Mouse (Mus musculus) intestine, postnatal 0 days (tissue): ENCODE measurements around the gene Fars2. TPM values are rescaled to one million over a fixed set of nuclear protein-coding genes. Genes with fewer than 3 reads are reported as not detected.

Experiments used
- ATAC-seq: fragments of 200-750 bp; cut with Nextera tagmentation; 2 replicates; pipeline ENCODE4 v1.8.0; 2017; ENCODE audit warnings: mild to moderate bottlenecking, moderate TSS enrichment, moderate library complexity
- H3K27ac ChIP-seq: fragments of 300-500 bp; sonication (generic); 2 replicates; pipeline ENCODE4 v1.5.1; 2014; ENCODE audit warnings: mild to moderate bottlenecking, low read depth, low read length, moderate library complexity
- H3K27me3 ChIP-seq: fragments of 300-500 bp; sonication (generic); replicated peaks from 2 replicates; pipeline ENCODE4 v1.6.1; 2014; ENCODE audit warnings: low read length, mixed read lengths; ENCODE audit not compliant: control insufficient read depth, insufficient read depth
- H3K36me3 ChIP-seq: fragments of 300-500 bp; sonication (generic); 2 replicates; pipeline ENCODE4 v1.6.1; 2014; ENCODE audit warnings: mild to moderate bottlenecking, moderate library complexity; ENCODE audit not compliant: control insufficient read depth, insufficient read depth
- H3K4me1 ChIP-seq: fragments of 300-500 bp; sonication (generic); replicated peaks from 2 replicates; pipeline ENCODE4 v1.6.1; 2014; ENCODE audit warnings: antibody characterized with exemption, low read length, mixed read lengths; ENCODE audit not compliant: control insufficient read depth, insufficient read depth
- H3K4me2 ChIP-seq: fragments of 300-500 bp; sonication (generic); replicated peaks from 2 replicates; pipeline ENCODE4 v1.6.1; 2014; ENCODE audit warnings: low read depth, mild to moderate bottlenecking, moderate library complexity
- H3K4me3 ChIP-seq: fragments of 300-500 bp; sonication (generic); 2 replicates; pipeline ENCODE4 v1.5.1; 2014; ENCODE audit warnings: low read depth, low read length
- H3K9ac ChIP-seq: fragments of 300-500 bp; sonication (generic); 2 replicates; pipeline ENCODE4 v1.6.1; 2014; ENCODE audit warnings: mild to moderate bottlenecking, low read depth, low read length
- H3K9me3 ChIP-seq: fragments of 300-500 bp; sonication (generic); 2 replicates; pipeline ENCODE4 v1.6.1; 2016; ENCODE audit warnings: mixed run types; ENCODE audit not compliant: control insufficient read depth
- CTCF ChIP-seq: sonication (generic); IDR thresholded peaks from 2 replicates; pipeline ENCODE4 v1.5.1; 2016; ENCODE audit warnings: low read depth, mild to moderate bottlenecking, control low read depth, antibody characterized with exemption, moderate library complexity
- WGBS: fragments of 180-500 bp; shearing (Covaris S2); extraction: QIAGEN DNeasy Blood & Tissue Kit; methylation state at CpG from one replicate; pipeline ENCODE4 v1.1.7; 2014; 5-methylcytosine and 5-hydroxymethylcytosine counted together
- polyA plus RNA-seq: library from polyadenylated mRNA; unstranded; fragments of >200 nt; fragmentation: Nextera tagmentation; extraction: Ambion mirVana; gene quantifications from 2 replicates; pipeline ENCODE4 v1.2.1, GENCODE M21; 2015

Fars2 gene
- polyA plus RNA-seq, 1 experiment from 2014 or later = 29.8 TPM

DNA sequence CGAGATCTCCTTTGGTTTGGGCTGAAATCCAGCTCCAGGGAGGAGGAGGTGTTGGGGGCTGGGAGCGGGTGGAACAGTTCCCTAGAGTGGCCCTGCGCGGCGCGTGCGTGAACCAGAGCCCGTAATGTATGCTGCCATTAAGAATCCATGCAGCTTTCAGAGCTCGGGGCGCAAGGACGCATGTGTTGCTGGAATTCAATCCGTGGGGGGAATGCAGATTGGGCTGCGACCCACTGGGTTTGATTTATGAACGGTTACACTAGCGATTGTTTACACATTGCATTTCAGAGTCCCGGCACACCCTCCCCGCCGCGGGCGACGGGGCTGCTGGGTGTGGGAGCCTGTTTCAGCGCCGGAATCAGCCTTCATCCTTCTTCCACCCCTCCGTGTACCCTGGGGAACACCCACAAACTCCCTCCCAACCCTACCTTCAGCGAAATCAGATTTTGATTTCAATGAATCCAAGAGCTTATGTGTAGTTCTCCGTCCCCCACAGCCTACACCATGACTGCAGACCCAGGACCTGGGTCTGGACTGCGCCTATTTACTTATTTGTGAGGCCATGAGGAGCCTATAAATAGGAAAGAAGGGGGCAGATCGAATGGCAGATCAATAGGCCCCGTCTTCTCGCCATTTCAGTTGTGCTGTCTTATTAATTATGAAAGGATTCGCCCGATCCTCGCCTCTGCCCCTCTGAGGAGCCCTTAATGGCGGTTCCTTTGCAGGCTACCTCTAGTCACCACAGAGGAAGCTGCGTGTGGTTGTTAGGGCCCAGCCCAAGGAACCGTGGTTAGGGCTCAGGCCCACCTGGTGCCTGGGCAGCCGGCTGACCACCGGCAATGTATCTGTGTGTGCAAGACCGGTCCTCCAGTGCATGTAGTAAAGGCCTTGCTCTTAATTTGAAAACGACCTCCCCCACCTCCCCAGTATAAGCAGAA is 607.6 kb downstream of the Fars2 start:
- Histone ChIP-seq H3K4me1 (peaks cover 2% of the 10 kb centered on the region), H3K36me3 (no peaks in the 10 kb centered on the region; the same call in 1 of the 2 replicates), H3K27me3 (peaks cover 50% of the 10 kb centered on the region), H3K4me2 (peak overlapping the region; percentile 46), H3K4me3 (peak overlapping the region; percentile 18), H3K27ac (no peak overlapping the region), H3K9me3 (no peaks in the 10 kb centered on the region), H3K9ac (no peak overlapping the region)
- 28% methylated on average over 40 of the region's 40 CpGs for WGBS
- TF ChIP-seq CTCF = no peak
- ATAC-seq = no peak

- Histone ChIP-seq H3K27me3 (peaks cover 58% of the 10 kb centered on the region), H3K4me2 (no peak overlapping the region), H3K9me3 (no peaks in the 10 kb centered on the region), H3K36me3 (no peaks in the 10 kb centered on the region; the same call in 1 of the 2 replicates), H3K4me1 (no peaks in the 10 kb centered on the region), H3K4me3 (no peak overlapping the region), H3K27ac (no peak overlapping the region), H3K9ac (no peak overlapping the region)
- WGBS = 52% methylated on average over 8 of the region's 8 CpGs
- ATAC-seq = no peak
- no peak for TF ChIP-seq CTCF
These were observed 608.7 kb downstream of the Fars2 start for GRCm38 (mm10) chr13:36725881-36726280.

DNA sequence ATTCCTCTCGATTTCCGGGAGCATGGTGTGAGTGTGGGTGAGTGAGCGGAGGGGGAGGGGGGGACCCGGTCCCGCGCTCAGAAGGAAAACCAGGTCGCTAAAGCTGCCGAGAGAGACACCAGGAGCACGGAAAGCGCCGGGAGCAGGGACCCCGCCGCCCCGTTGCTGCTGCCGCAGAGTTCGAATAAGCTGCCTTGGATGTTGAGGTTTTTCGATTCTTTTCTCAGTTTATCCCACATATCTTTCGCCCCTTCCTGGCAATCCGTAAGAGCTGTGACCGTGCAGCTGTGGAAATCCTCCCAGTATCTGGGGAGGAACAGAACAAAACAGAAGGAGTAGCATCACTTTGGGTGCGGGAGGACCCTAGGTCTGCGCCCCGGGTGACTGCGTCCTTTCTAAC is 609.3 kb downstream of the Fars2 start:
- Histone ChIP-seq H3K9me3 (no peaks in the 10 kb centered on the region), H3K27ac (no peak overlapping the region), H3K36me3 (no peaks in the 10 kb centered on the region; the same call in 1 of the 2 replicates), H3K4me2 (peak overlapping the region; percentile 49; the same call in 1 of the 2 replicates), H3K4me1 (no peaks in the 10 kb centered on the region), H3K9ac (no peak overlapping the region), H3K27me3 (peaks cover 64% of the 10 kb centered on the region), H3K4me3 (peak overlapping the region; percentile 22; the same call in 1 of the 2 replicates)
- TF ChIP-seq CTCF = no peak
- 47% methylated on average over 24 of the region's 24 CpGs for WGBS
- no peak for ATAC-seq

GRCm38 (mm10) chr13:36726951-36727778 is 610.0 kb downstream of the Fars2 start:
- Histone ChIP-seq H3K9ac (no peak overlapping the region), H3K36me3 (no peaks in the 10 kb centered on the region; the same call in 1 of the 2 replicates), H3K4me2 (peak overlapping the region; percentile 49), H3K4me1 (no peaks in the 10 kb centered on the region), H3K27me3 (peaks cover 65% of the 10 kb centered on the region), H3K4me3 (peak overlapping the region; percentile 22), H3K27ac (no peak overlapping the region), H3K9me3 (no peaks in the 10 kb centered on the region)
- WGBS = 29% methylated on average over 34 of the region's 34 CpGs
- TF ChIP-seq CTCF = no peak
- no peak for ATAC-seq

DNA sequence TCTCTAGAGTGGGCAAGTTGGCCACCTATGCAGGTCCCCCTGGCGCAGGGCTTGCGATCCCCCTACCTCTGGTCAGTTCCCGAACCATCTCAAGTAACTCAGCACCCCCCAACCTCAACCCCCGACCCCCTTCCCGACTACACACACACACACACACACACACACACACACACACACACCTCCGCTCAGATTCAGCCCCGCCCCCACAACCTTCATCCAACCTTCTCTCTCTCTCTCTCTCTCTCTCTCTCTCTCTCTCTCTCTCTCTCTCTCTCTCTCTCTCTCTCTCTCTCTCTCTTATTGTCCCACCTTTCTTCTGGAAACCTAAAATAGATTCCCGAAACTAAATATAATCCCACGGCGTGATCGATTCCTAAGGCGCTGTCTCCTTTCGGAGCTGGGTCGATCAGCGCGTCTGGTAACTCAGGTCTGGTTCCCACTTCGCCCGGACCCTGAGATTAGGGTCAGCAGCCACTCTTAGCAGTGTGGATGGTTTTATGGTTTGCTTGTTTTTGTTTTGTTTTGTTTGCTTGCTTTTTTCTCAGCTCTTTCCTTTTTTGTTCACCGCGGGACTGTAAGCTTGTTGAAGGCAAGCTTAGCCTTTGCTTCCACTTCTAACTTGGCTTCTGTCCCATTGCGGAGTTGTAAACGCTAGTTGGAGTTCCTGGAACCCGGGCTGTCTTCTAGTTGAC is 610.7 kb downstream of the Fars2 start:
- H3K9ac ChIP-seq = no peak overlapping the region
- H3K27me3 ChIP-seq = peaks cover 66% of the 10 kb centered on the region
- peak overlapping the region; percentile 49 for H3K4me2 ChIP-seq
- no peaks in the 10 kb centered on the region for H3K9me3 ChIP-seq
- no peaks in the 10 kb centered on the region; the same call in 1 of the 2 replicates for H3K36me3 ChIP-seq
- 28% methylated on average over 21 of the region's 23 CpGs for WGBS
- no peaks in the 10 kb centered on the region for H3K4me1 ChIP-seq
- ATAC-seq = no peak
- TF ChIP-seq CTCF = no peak
- H3K27ac ChIP-seq = no peak overlapping the region
- H3K4me3 ChIP-seq = 0 out of 2 replicates have a peak overlapping the region, but pooled peaks have one; percentile 22
